Mouse (Mus musculus) liver, embryonic 14.5 days (tissue): ENCODE results near the gene Gpx3.

Experiments
- CTCF ChIP-seq: IDR thresholded peaks from 2 replicates; pipeline ENCODE4 v1.5.1; 2016; ENCODE audit warnings: antibody characterized with exemption, low read depth, control low read depth
- EP300 ChIP-seq: IDR thresholded peaks from 2 replicates; pipeline ENCODE4 v1.6.1; 2016; ENCODE audit warnings: antibody characterized with exemption, low read depth

DNA sequence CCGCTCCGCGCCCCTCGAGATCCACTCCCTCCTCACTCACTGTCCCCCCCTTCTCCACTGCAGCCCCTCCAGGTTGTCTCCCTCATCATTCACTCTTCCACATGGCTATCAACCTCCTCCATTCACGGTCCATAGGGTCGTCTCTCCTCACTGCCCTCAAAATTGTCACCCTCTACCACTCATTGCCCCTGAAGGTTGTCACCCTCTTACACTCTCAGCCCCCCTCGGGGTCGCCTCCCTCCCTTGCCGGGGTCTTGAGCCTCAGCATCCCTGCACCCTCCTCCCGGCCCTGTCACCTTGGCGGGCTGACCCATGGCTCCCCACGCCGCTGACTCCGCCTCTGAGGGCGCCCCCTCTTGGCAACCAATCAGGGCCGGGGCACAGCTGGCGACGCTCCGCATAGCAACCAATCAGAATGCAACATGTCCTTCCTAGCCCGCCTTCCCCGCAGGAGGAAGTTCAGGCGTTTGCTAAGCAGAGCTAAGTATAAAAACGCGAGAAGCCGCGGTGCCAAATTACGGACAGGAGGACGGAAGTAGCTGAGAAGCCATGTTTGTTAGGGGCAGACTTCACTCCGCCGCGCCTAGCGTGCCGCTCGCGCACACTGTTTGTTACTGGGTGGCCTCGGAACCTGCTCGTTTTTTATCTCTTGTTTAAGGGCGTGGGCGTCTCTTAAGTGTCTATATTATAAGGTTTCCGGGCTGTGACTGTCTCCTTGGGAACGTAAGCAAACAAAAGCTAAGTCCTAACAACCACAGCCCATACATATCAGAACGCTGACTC is 41.8 kb upstream of the Gpx3 start, which contains the start of gene Lyrm7:
- TF ChIP-seq EP300 (peak; percentile 66), CTCF (peak; percentile 39; the same call in 1 of the 2 replicates)
